Mouse (Mus musculus): ENCODE data around the gene 6430571L13Rik.

The 6430571L13Rik gene

DNA sequence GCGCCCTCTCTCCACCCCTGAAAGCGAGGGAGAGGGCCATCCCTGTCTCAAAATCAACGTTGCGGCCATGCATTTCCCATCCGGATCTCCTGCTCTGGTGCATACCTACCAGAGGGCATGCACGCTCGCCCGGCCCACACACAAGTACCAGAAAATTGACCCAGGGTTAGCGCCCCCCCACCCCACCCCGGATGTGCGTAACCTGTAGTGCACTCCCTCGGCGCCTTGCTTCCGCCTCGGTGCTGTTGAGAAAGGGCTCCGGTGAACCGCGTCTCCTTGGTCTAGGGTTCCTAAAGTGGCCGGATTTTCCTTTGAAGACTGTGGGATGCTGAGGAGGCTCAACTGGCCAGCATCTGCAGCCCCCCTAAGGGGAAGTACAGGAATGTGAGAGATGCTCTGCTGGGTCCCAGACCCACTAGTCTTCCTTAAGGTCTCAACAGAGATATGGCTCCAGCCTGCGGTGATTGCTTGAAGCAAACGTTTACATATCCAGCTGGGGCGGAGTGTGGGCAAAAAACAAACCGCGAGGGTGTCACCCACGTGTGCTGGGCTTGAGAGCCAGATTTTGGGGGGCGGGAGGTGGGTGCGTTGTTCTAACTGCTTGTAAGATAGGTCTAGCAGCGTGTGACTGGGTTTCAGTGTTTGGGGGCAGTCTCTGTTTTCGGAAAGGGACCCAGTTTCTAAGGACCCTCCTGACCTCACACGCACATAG, 2.1 kb upstream of the 6430571L13Rik start, which contains the start of gene Hemk1:
Hemk1 (minus strand) TSS at position 179 of the 712 bp plus-strand sequence.
- Histone ChIP-seq H3K27me3 (ENCODE audit: insufficient read depth, low read length) (peaks cover 21% of the 10 kb centered on the region), H3K9me3 (ENCODE audit: low read length) (no peaks in the 10 kb centered on the region), H3K4me3 (replicated peaks; ENCODE audit: low read length) (peak within 1 kb of the TSS; percentile 88), H3K36me3 (ENCODE audit: insufficient read depth, low read length) (peaks cover 29% of the 10 kb centered on the region), H3K4me1 (replicated peaks; ENCODE audit: low read depth, low read length) (peaks cover 40% of the 10 kb centered on the region)
- no peak for TF ChIP-seq NANOG (IDR thresholded peaks at IDR 0.05; ENCODE audit: borderline replicate concordance, low read length)
- no peak for TF ChIP-seq CTCF (conservative IDR thresholded peaks at IDR 0.05; ENCODE audit: low read length)
- no peak; the same call in 1 of the 2 replicates for TF ChIP-seq POU5F1 (IDR thresholded peaks at IDR 0.05; ENCODE audit: borderline replicate concordance, low read length)

DNA sequence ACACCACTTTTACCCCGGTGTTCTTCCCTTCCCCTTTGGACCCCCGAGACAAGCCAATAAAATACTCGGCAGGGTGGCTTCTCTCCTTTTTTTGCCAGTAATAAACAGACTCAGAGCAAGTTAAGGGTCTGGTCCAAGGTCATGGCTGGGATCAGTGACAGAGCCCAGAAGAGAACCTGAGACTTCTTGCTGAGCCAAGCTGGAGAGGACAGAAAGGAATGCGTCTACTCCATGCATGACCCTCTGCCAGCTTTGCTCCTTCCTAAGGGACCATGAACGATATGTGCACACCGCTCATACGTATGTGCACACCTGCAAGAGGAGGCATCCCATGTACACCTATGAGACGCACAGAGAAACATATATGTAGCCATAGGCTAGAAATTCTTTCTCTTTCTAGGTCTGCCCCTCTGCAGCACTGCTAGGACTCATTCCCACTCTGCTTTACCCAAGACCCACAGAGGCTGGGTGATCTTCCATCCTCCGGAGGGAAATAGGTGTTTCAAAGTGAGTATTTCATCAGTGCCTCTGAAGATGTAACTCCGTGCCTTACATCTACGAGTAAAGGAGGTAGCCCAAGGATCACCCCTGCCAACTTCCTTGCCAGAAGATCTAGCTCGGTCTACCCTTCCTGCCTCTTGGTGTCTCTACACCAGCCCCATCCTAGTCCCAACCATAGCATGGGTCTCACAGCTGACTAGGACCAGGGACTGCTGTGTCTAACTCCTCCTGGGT, 676 bp downstream of the 6430571L13Rik start:
- TF ChIP-seq POU5F1 (IDR thresholded peaks at IDR 0.05; ENCODE audit: borderline replicate concordance, low read length): no peak
- no peak for TF ChIP-seq CTCF (conservative IDR thresholded peaks at IDR 0.05; ENCODE audit: low read length)
- no peak for TF ChIP-seq NANOG (IDR thresholded peaks at IDR 0.05; ENCODE audit: borderline replicate concordance, low read length)
- peaks cover 31% of the 10 kb centered on the region for H3K27me3 ChIP-seq (ENCODE audit: insufficient read depth, low read length)
- H3K4me1 ChIP-seq (replicated peaks; ENCODE audit: low read depth, low read length): peaks cover 34% of the 10 kb centered on the region
- peak overlapping the region; percentile 77 for H3K4me3 ChIP-seq (replicated peaks; ENCODE audit: low read length)
- peaks cover 3% of the 10 kb centered on the region; the same call in 1 of the 2 replicates for H3K36me3 ChIP-seq (ENCODE audit: insufficient read depth, low read length)
- H3K9me3 ChIP-seq (ENCODE audit: low read length): no peaks in the 10 kb centered on the region

DNA sequence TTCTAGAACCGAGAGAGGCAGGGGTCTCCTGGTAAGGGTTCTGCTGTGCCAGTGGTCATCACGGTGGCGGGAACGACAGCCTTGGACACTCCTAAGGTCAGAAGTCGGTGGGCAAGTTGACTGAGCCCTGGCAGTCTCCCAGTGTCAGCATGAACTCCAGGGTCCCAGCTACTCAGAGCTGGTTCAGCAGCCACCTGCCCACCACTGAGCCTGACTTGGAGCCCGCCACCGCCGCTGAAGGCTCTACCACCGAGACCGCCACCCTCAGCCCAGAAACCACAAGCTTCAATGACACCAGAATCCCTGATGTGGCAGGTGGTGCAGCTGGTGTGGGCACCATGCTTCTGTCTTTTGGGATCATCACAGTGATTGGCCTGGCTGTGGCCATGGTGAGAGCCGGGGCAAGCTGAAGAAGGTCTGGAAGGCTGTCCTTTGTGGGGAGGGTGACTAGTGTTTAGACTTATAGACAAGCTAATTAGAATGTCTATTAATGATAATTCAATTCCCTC, 1.9 kb downstream of the 6430571L13Rik start:
- TF ChIP-seq CTCF (conservative IDR thresholded peaks at IDR 0.05; ENCODE audit: low read length) (no peak), POU5F1 (IDR thresholded peaks at IDR 0.05; ENCODE audit: borderline replicate concordance, low read length) (no peak), NANOG (IDR thresholded peaks at IDR 0.05; ENCODE audit: borderline replicate concordance, low read length) (no peak)
- Histone ChIP-seq H3K27me3 (ENCODE audit: insufficient read depth, low read length) (peaks cover 34% of the 10 kb centered on the region), H3K4me1 (replicated peaks; ENCODE audit: low read depth, low read length) (peaks cover 26% of the 10 kb centered on the region)

DNA sequence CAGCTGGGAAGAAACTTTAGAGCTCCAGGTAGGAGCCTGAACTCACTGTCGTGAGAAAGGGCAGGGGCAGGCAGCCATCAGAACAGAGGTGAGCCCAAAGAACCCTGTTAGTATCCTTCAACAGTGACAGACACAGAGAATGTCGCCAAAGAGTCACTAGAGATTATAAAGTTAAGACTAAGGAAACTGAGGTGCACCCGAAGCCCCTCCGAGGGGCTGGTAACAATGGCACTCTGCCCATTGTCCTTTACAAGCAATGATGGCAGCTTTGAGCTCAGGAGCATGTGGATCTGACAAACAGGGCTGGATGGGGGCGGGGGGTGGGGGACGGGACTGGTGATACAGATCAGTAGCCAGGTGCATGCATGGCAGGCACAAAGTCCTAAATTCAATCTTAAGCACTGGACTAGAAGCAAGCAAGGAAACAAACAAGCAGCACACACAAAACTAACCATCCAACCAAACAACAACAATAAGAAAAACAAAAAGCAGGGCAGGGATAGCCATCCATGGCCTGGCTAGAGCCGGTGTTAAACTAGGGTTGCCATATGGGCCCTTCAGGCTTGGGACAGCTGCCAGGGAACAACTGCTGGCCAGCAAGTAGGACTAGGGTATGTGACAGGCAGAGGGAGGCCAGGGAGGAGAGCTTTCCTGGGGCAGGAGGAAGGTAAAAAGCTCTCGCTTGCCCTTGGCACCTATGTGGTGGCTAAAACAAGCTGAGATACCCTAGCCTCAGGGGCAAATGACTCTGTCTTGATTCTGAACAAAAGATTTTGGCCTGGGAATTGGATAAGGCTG, 2.9 kb downstream of the 6430571L13Rik start:
- Histone ChIP-seq H3K4me1 (replicated peaks; ENCODE audit: low read depth, low read length) (peaks cover 22% of the 10 kb centered on the region), H3K36me3 (ENCODE audit: insufficient read depth, low read length) (no peaks in the 10 kb centered on the region), H3K9me3 (ENCODE audit: low read length) (no peaks in the 10 kb centered on the region), H3K4me3 (replicated peaks; ENCODE audit: low read length) (no peak overlapping the region), H3K27me3 (ENCODE audit: insufficient read depth, low read length) (peaks cover 34% of the 10 kb centered on the region)
- TF ChIP-seq CTCF (conservative IDR thresholded peaks at IDR 0.05; ENCODE audit: low read length) (no peak), NANOG (IDR thresholded peaks at IDR 0.05; ENCODE audit: borderline replicate concordance, low read length) (no peak)

More for the DNA sequence above, 1.9 kb downstream of the 6430571L13Rik start:
- Histone ChIP-seq H3K4me3 (replicated peaks; ENCODE audit: low read length) (no peak overlapping the region), H3K36me3 (ENCODE audit: insufficient read depth, low read length) (no peaks in the 10 kb centered on the region), H3K9me3 (ENCODE audit: low read length) (no peaks in the 10 kb centered on the region)

DNA sequence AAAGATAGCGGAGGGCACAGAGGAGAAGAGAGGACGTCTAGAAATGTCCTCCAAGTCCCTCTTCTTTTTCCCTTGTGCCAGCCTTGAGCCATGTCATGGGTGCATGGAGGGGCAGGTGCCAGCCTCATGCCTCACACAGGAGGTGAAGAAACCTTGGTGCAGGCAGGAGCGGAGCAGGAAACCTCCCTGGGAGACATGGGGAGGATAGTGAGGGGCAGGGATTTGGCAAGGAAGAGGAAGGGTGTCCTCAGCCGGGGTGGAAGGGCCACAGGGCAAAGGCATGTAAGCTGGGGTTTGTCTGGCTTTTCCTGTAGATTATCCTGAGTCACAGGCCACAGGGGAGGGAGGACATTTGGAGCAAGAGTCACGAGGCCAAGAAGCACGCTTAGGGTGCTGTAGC, 3.6 kb downstream of the 6430571L13Rik start:
- Histone ChIP-seq H3K27me3 (ENCODE audit: insufficient read depth, low read length) (peaks cover 38% of the 10 kb centered on the region), H3K4me1 (replicated peaks; ENCODE audit: low read depth, low read length) (peaks cover 19% of the 10 kb centered on the region), H3K4me3 (replicated peaks; ENCODE audit: low read length) (no peak overlapping the region), H3K36me3 (ENCODE audit: insufficient read depth, low read length) (no peaks in the 10 kb centered on the region), H3K9me3 (ENCODE audit: low read length) (no peaks in the 10 kb centered on the region)
- TF ChIP-seq POU5F1 (IDR thresholded peaks at IDR 0.05; ENCODE audit: borderline replicate concordance, low read length) (no peak), CTCF (conservative IDR thresholded peaks at IDR 0.05; ENCODE audit: low read length) (no peak), NANOG (IDR thresholded peaks at IDR 0.05; ENCODE audit: borderline replicate concordance, low read length) (no peak)

DNA sequence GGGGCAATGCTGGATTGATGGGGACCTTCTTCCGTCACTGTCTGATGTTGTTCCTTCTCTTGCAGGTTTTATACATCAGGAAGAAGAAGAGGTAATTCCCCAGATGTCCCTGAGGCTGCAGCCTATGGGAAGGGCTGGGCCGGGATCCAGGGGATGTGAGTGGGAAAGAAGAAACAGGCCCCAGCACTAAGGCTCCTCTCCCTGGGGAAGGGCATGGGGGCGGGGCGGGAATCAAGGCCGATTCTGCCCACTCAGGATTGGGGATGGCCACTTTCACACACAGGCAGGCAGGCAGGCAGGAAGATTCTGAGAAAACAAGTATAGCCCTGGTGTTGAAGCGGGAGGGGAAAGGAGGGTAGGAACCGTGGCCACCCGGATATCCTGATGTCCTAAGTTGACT, 5.7 kb downstream of the 6430571L13Rik start:
- no peak overlapping the region for H3K4me3 ChIP-seq (replicated peaks; ENCODE audit: low read length)
- no peak for TF ChIP-seq POU5F1 (IDR thresholded peaks at IDR 0.05; ENCODE audit: borderline replicate concordance, low read length)
- TF ChIP-seq NANOG (IDR thresholded peaks at IDR 0.05; ENCODE audit: borderline replicate concordance, low read length): no peak
- TF ChIP-seq CTCF (conservative IDR thresholded peaks at IDR 0.05; ENCODE audit: low read length): no peak
- peaks cover 43% of the 10 kb centered on the region for H3K27me3 ChIP-seq (ENCODE audit: insufficient read depth, low read length)
- H3K4me1 ChIP-seq (replicated peaks; ENCODE audit: low read depth, low read length): peaks cover 23% of the 10 kb centered on the region
- no peaks in the 10 kb centered on the region for H3K9me3 ChIP-seq (ENCODE audit: low read length)
- no peaks in the 10 kb centered on the region for H3K36me3 ChIP-seq (ENCODE audit: insufficient read depth, low read length)

DNA sequence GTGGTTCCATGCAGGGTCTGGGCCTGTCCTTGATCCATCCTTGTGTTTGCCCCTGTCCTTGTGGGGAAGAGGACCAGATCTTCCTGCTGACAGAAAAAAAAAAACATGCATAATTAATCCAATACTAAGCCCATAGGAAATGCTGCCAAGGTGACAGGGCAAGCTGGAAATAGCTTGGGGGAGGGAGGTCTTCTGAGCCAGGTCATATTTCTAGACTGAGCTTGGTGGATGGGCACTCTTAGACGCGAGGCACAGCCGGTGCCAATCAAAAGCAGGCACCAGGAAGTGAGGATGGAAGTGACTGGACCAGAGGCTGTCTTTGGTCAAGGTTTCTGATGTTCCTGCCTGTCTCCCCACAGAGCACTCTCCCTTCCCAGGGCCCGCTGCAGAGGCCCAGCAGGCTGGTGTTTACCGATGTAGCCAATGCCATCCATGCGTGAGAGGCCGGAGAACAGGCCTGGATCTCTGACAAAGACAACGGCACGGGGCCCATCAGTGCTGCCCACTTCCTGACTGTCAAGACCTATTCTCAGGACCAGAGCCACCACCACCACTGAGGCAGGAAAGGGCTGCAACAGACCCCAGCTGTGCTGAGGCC, 7.3 kb downstream of the 6430571L13Rik start:
- no peaks in the 10 kb centered on the region for H3K9me3 ChIP-seq (ENCODE audit: low read length)
- TF ChIP-seq NANOG (IDR thresholded peaks at IDR 0.05; ENCODE audit: borderline replicate concordance, low read length): no peak
- no peak for TF ChIP-seq POU5F1 (IDR thresholded peaks at IDR 0.05; ENCODE audit: borderline replicate concordance, low read length)
- H3K4me1 ChIP-seq (replicated peaks; ENCODE audit: low read depth, low read length): peaks cover 20% of the 10 kb centered on the region
- H3K4me3 ChIP-seq (replicated peaks; ENCODE audit: low read length): no peak overlapping the region
- H3K36me3 ChIP-seq (ENCODE audit: insufficient read depth, low read length): no peaks in the 10 kb centered on the region
- peaks cover 42% of the 10 kb centered on the region for H3K27me3 ChIP-seq (ENCODE audit: insufficient read depth, low read length)

Measured in E14TG2a.4 (cell line).